Mouse (Mus musculus) 3134 (cell line): ENCODE results near the gene Fam241a.

Experiments used
- DNase-seq: peaks from one replicate; pipeline ENCODE4 v3.0.0-alpha.2; 2011; ENCODE audit warnings: low spot score; ENCODE audit not compliant: insufficient read length; ENCODE audit errors: extremely low read depth

Gene Fam241a

GRCm38 (mm10) chr3:127879968-127880367 is 16.2 kb downstream of the Fam241a start:
- no peak for DNase-seq

- DNase-seq, result no peak
Observed at GRCm38 (mm10) chr3:127875509-127875908, 20.6 kb downstream of the Fam241a start.

- no peak for DNase-seq
Observed at GRCm38 (mm10) chr3:127875059-127875458, 21.1 kb downstream of the Fam241a start.

- DNase-seq, result no peak
Observed at GRCm38 (mm10) chr3:127874254-127874883, 21.8 kb downstream of the Fam241a start.

- no peak for DNase-seq
Observed at GRCm38 (mm10) chr3:127871575-127871974, 24.5 kb downstream of the Fam241a start.

GRCm38 (mm10) chr3:127868880-127869279 is 27.2 kb downstream of the Fam241a start:
- DNase-seq, result no peak

- DNase-seq, result no peak
Observed at GRCm38 (mm10) chr3:127868046-127868758, 27.9 kb downstream of the Fam241a start.

- DNase-seq, result no peak
Observed at GRCm38 (mm10) chr3:127864242-127864641, 31.9 kb downstream of the Fam241a start.

GRCm38 (mm10) chr3:127863571-127863970 is 32.6 kb downstream of the Fam241a start:
- no peak for DNase-seq

- DNase-seq, result no peak
Observed at GRCm38 (mm10) chr3:127862479-127862878, 33.6 kb downstream of the Fam241a start.

GRCm38 (mm10) chr3:127861340-127861739 is 34.8 kb downstream of the Fam241a start:
- DNase-seq, result no peak

- peak; percentile 53 for DNase-seq
Observed at GRCm38 (mm10) chr3:127853431-127854206, 42.5 kb downstream of the Fam241a start.

- DNase-seq, result no peak
Observed at GRCm38 (mm10) chr3:127852722-127853121, 43.4 kb downstream of the Fam241a start.

GRCm38 (mm10) chr3:127850776-127851646 is 45.1 kb downstream of the Fam241a start:
- no peak for DNase-seq

GRCm38 (mm10) chr3:127849922-127850321 is 46.2 kb downstream of the Fam241a start:
- no peak for DNase-seq

- peak; percentile 61 for DNase-seq
Observed at GRCm38 (mm10) chr3:127848088-127848808, 47.9 kb downstream of the Fam241a start.

GRCm38 (mm10) chr3:127843941-127844327 is 52.2 kb downstream of the Fam241a start:
- peak; percentile 25 for DNase-seq

GRCm38 (mm10) chr3:127843324-127843940 is 52.7 kb downstream of the Fam241a start:
- no peak for DNase-seq

GRCm38 (mm10) chr3:127841926-127842325 is 54.2 kb downstream of the Fam241a start:
- no peak for DNase-seq
